Mouse (Mus musculus) testis, adult 2 months (tissue): ENCODE results near the gene Rtn4r.

ENCODE experiments used
- CTCF ChIP-seq: fragments of 200-500 bp; IDR thresholded peaks from 2 replicates; pipeline ENCODE4 v1.5.1; 2012; ENCODE audit warnings: low read depth, mild to moderate bottlenecking, inconsistent platforms, low read length, moderate library complexity; ENCODE audit not compliant: control insufficient read depth, insufficient read depth, insufficient replicate concordance
- POLR2A ChIP-seq: fragments of 200-500 bp; IDR thresholded peaks from 2 replicates; pipeline ENCODE4 v1.6.1; 2012; ENCODE audit warnings: low read depth, mild to moderate bottlenecking, inconsistent platforms, low read length, moderate library complexity; ENCODE audit not compliant: control insufficient read depth

DNA sequence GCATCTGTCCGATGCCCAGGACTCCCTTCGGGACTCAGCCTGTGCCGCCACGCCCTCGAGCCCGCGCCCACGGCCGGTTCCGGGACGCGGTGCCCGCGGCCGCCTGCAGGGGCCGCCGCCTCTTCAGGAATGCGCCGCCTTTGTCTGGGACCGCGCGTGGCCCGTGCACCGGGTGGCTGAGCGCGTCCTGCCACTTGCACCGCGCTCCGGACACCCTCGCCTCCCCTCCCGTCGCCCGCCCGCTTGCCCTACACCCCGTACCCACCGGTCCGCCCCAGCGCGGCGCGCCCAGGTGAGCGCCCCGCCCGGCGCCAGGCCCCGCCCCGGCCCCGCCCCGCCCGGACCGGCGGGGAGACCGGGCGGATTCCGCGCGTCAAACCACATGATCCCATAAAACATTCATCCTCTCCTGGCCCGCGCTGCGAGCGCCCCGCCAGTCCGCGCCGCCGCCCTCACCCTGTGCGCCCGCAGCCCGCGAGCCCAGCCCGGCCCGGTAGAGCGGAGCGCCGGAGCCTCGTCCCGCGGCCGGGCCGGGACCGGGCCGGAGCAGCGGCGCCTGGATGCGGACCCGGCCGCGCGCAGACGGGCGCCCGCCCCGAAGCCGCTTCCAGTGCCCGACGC, at the start of gene Rtn4r:
- TF ChIP-seq CTCF (0 out of 2 replicates have a peak, but pooled peaks have one; percentile 15), POLR2A (no peak)
